Mouse (Mus musculus) megakaryocyte, adult 5-6 weeks (primary cell): Measurements from ENCODE around the gene S1pr5. TPM values are rescaled to one million over a fixed set of nuclear protein-coding genes. Genes with fewer than 3 reads are reported as not detected.
"Not testable (repeated sequence)": the region's sequence is repeated elsewhere in the genome, so short reads cannot be mapped to it uniquely, and the experiment has no call there.

ENCODE experiments used
- ATAC-seq: 2 replicates; pipeline ENCODE4 v1.8.0; 2016; ENCODE audit warnings: mild to moderate bottlenecking, inconsistent platforms; ENCODE audit not compliant: poor library complexity, severe bottlenecking
- total RNA-seq, 2 experiments: library from RNA; stranded (forward) in 1 of 2; stranded (reverse) in 1 of 2; fragments of 153-499, 151-499 nt in 1 of 2; fragments of 221-1000, 200-1000 nt in 1 of 2; gene quantifications; 2 replicates each; pipeline versions ENCODE4 v1.2.3 to v1.2.4; 2015 to 2017

S1pr5 gene
- total RNA-seq, 2 experiments from 2014 or later: 3.6 to 9.0 TPM

GRCm38 (mm10) chr9:21269590-21269989 is 21.3 kb upstream of the S1pr5 start:
- not testable (repeated sequence) for ATAC-seq

- no peak for ATAC-seq
Measured at GRCm38 (mm10) chr9:21268305-21268704, 20.1 kb upstream of the S1pr5 start.

GRCm38 (mm10) chr9:21266889-21267288 is 18.6 kb upstream of the S1pr5 start:
- no peak for ATAC-seq

GRCm38 (mm10) chr9:21265611-21266010 is 17.4 kb upstream of the S1pr5 start:
- ATAC-seq: no peak

- peak; percentile 93 for ATAC-seq
Measured at GRCm38 (mm10) chr9:21265000-21265561, 16.8 kb upstream of the S1pr5 start, which contains the start of gene Atg4d. Gene Atg4d, plus strand, starts transcription at chr9:21265293.

- no peak for ATAC-seq
Measured at GRCm38 (mm10) chr9:21264272-21264999, 16.2 kb upstream of the S1pr5 start.

- peak; percentile 27 for ATAC-seq
Measured at GRCm38 (mm10) chr9:21261831-21262230, 13.6 kb upstream of the S1pr5 start.

- ATAC-seq: no peak
Measured at GRCm38 (mm10) chr9:21260491-21261040, 12.3 kb upstream of the S1pr5 start.

- not testable (repeated sequence) for ATAC-seq
Measured at GRCm38 (mm10) chr9:21256349-21256748, 8.1 kb upstream of the S1pr5 start.

- no peak for ATAC-seq
Measured at GRCm38 (mm10) chr9:21254690-21255089, 6.4 kb upstream of the S1pr5 start.

GRCm38 (mm10) chr9:21251116-21251735 is 3.0 kb upstream of the S1pr5 start:
- no peak for ATAC-seq

- no peak for ATAC-seq
Measured at GRCm38 (mm10) chr9:21250509-21250908, 2.3 kb upstream of the S1pr5 start.

GRCm38 (mm10) chr9:21249629-21250508 is 1.6 kb upstream of the S1pr5 start:
- peak; percentile 59 for ATAC-seq

GRCm38 (mm10) chr9:21246342-21246741 is 1.9 kb downstream of the S1pr5 start:
- ATAC-seq: 0 out of 2 replicates have a peak, but pooled peaks have one; percentile 29

- no peak for ATAC-seq
Measured at GRCm38 (mm10) chr9:21245113-21245487, 3.1 kb downstream of the S1pr5 start.

- ATAC-seq: 0 out of 2 replicates have a peak, but pooled peaks have one; percentile 11
Measured at GRCm38 (mm10) chr9:21244428-21245112, 3.7 kb downstream of the S1pr5 start.

- no peak for ATAC-seq
Measured at GRCm38 (mm10) chr9:21243826-21244427, 4.3 kb downstream of the S1pr5 start.

- ATAC-seq: peak; percentile 65
Measured at GRCm38 (mm10) chr9:21241343-21241742, 6.9 kb downstream of the S1pr5 start.

- ATAC-seq: no peak
Measured at GRCm38 (mm10) chr9:21239465-21239848, 8.8 kb downstream of the S1pr5 start.
